8 mouse cellular contexts compared by ENCODE assay signal in the genomic region with DNA sequence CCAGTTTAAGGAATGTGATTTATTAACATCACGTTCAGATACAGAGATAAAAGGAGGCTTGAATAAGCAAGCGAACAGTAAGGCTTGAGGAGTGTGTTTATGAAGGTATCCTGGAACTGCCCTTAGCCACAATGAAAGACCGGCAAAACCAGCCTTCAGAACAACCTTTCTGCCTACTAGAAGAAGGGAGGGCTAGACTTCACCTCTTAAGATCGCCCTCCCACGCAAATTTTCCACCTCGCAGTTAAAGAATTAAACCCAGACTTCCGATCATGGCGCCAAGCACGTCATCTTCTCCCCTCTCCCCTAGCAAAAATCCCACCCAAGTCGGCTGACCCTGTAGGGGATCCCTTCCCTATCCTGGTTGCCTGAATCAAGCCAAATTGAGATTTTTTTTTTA. TPM values are rescaled to one million over a fixed set of nuclear protein-coding genes. Genes with fewer than 3 reads are reported as not detected.
DNase-seq lines count a peak whose midpoint lies in the region; ATAC-seq and TF ChIP-seq lines count a peak whose summit lies in the region.

No protein-coding gene starts in this region.

- H3K9me3 ChIP-seq in kidney, embryonic 14.5 days (ENCODE audit: control insufficient read depth, low read length) = no peaks in the 10 kb centered on the region

- H3K4me3 ChIP-seq in kidney, embryonic 14.5 days (ENCODE audit: low read length) = peak overlapping the region; percentile 56
- H3K4me3 ChIP-seq in lung, adult 2 months (replicated peaks; ENCODE audit: extremely low read depth, low read depth, low read length) = peak overlapping the region; percentile 85

- H3K4me1 ChIP-seq in kidney, embryonic 14.5 days (ENCODE audit: control insufficient read depth, insufficient read depth, low read length) = peaks cover 10% of the 10 kb centered on the region; the same call in 1 of the 2 replicates
- H3K4me1 ChIP-seq in lung, adult 2 months (ENCODE audit: control insufficient read depth, insufficient read depth, low read length) = peaks cover 8% of the 10 kb centered on the region

- H3K9ac ChIP-seq in kidney, embryonic 14.5 days (ENCODE audit: low read depth, low read length) = peak overlapping the region; percentile 93

- no peaks in the 10 kb centered on the region for H3K36me3 ChIP-seq in kidney, embryonic 14.5 days (ENCODE audit: control insufficient read depth, insufficient read depth, low read length)

- peak overlapping the region; percentile 99 for H3K27ac ChIP-seq in kidney, embryonic 14.5 days (ENCODE audit: low read depth, low read length)

- H3K27me3 ChIP-seq in kidney, embryonic 14.5 days (ENCODE audit: control insufficient read depth, insufficient read depth, low read length) = no peaks in the 10 kb centered on the region

- peak overlapping the region; percentile 84 for H3K4me2 ChIP-seq in kidney, embryonic 14.5 days (replicated peaks; ENCODE audit: low read depth, low read length)

- 0 out of 2 replicates have a peak, but pooled peaks have one; percentile 9 for TF ChIP-seq POLR2A in lung, adult 2 months (IDR thresholded peaks at IDR 0.05; ENCODE audit: borderline replicate concordance, extremely low read depth, low read depth, low read length)

- peak; percentile 31 to 38 for DNase-seq in right cerebral cortex, adult 2 months (ENCODE audit: low spot score in 2 of 2)
- DNase-seq in right cerebral cortex, postnatal 25 days = no peak
- peak; percentile 28 for DNase-seq in c-Kit-positive CD71-negative TER-119-negative erythroid progenitor cells, embryonic 14.5 days (ENCODE audit: low read depth)
- peak; percentile 30 to 37 for DNase-seq in frontal cortex, postnatal 14 days (ENCODE audit: low spot score in 2 of 2)
- DNase-seq in lung, adult 2 months = peak; percentile 46
- DNase-seq in ovary, postnatal 14 days (ENCODE audit: low spot score) = peak; percentile 17

- ATAC-seq in kidney, embryonic 14.5 days (ENCODE audit: low FRiP score, low TSS enrichment) = no peak; the same call in 1 of the 2 replicates
- no peak for ATAC-seq in erythroid progenitor cell, adult 5-6 weeks (replicated peaks; ENCODE audit: low FRiP score, poor library complexity, severe bottlenecking)

- TF ChIP-seq CTCF in lung, adult 2 months (IDR thresholded peaks at IDR 0.05; ENCODE audit: insufficient read depth, low read length) = no peak

- under 1% methylated on average over 10 of the region's 10 CpGs for WGBS in kidney, embryonic 14.5 days
- WGBS in lung, adult 2 months = 3% methylated on average over 10 of the region's 10 CpGs

RNA-seq across cellular contexts. Expression of a gene that starts 1.0 kb away (rescaled TPM):
- polyA plus RNA-seq in kidney, embryonic 14.5 days (2014; fragmentation: Nextera tagmentation; extraction: Ambion mirVana) = 13.6 and 14.2 TPM in 2 replicates
- 41.0 and 55.7 TPM in 2 replicates for polyA plus RNA-seq in lung, adult 2 months (2012; rRNA removed)
- 4.0 and 10.1 TPM in 2 replicates for total RNA-seq in erythroid progenitor cell, adult 5-6 weeks (2015; ENCODE audit: low replicate concordance)
- 1.2 and 1.3 TPM in 2 replicates for total RNA-seq in erythroid progenitor cell, adult 5-6 weeks (2017; ENCODE audit: low replicate concordance)
